Mouse (Mus musculus): Measurements from ENCODE around the gene Sox5.

Gene Sox5

GRCm38 (mm10) chr6:144485578-144485977 lies 296.2 kb downstream of the Sox5 start:
- no peak for DNase-seq (ENCODE audit: low read depth, low spot score)

- DNase-seq (ENCODE audit: low read depth, low spot score) = no peak
Measured at GRCm38 (mm10) chr6:144483166-144483565, 298.6 kb downstream of the Sox5 start.

GRCm38 (mm10) chr6:144480648-144481528 lies 300.9 kb downstream of the Sox5 start:
- no peak for DNase-seq (ENCODE audit: low read depth, low spot score)

- DNase-seq (ENCODE audit: low read depth, low spot score) = no peak
Measured at GRCm38 (mm10) chr6:144479861-144480260, 301.9 kb downstream of the Sox5 start.

- DNase-seq (ENCODE audit: low read depth, low spot score) = no peak
Measured at GRCm38 (mm10) chr6:144477287-144478064, 304.3 kb downstream of the Sox5 start.

GRCm38 (mm10) chr6:144473437-144473836 lies 308.3 kb downstream of the Sox5 start:
- no peak for DNase-seq (ENCODE audit: low read depth, low spot score)

GRCm38 (mm10) chr6:144472089-144472900 lies 309.5 kb downstream of the Sox5 start:
- no peak for DNase-seq (ENCODE audit: low read depth, low spot score)

- DNase-seq (ENCODE audit: low read depth, low spot score) = no peak
Measured at GRCm38 (mm10) chr6:144466711-144467110, 315.1 kb downstream of the Sox5 start.

- DNase-seq (ENCODE audit: low read depth, low spot score) = no peak
Measured at GRCm38 (mm10) chr6:144463691-144464090, 318.1 kb downstream of the Sox5 start.

- DNase-seq (ENCODE audit: low read depth, low spot score) = no peak
Measured at GRCm38 (mm10) chr6:144463274-144463673, 318.5 kb downstream of the Sox5 start.

- no peak for DNase-seq (ENCODE audit: low read depth, low spot score)
Measured at GRCm38 (mm10) chr6:144459486-144459885, 322.3 kb downstream of the Sox5 start.

GRCm38 (mm10) chr6:144457500-144457899 lies 324.3 kb downstream of the Sox5 start:
- DNase-seq (ENCODE audit: low read depth, low spot score) = no peak

- no peak for DNase-seq (ENCODE audit: low read depth, low spot score)
Measured at GRCm38 (mm10) chr6:144454291-144455276, 327.2 kb downstream of the Sox5 start.

GRCm38 (mm10) chr6:144453605-144454004 lies 328.2 kb downstream of the Sox5 start:
- DNase-seq (ENCODE audit: low read depth, low spot score) = no peak

- no peak for DNase-seq (ENCODE audit: low read depth, low spot score)
Measured at GRCm38 (mm10) chr6:144453147-144453546, 328.6 kb downstream of the Sox5 start.

GRCm38 (mm10) chr6:144452200-144452977 lies 329.4 kb downstream of the Sox5 start:
- peak; percentile 79 for DNase-seq (ENCODE audit: low read depth, low spot score)

GRCm38 (mm10) chr6:144451631-144452030 lies 330.1 kb downstream of the Sox5 start:
- no peak for DNase-seq (ENCODE audit: low read depth, low spot score)

GRCm38 (mm10) chr6:144445761-144446373 lies 335.9 kb downstream of the Sox5 start:
- no peak for DNase-seq (ENCODE audit: low read depth, low spot score)

- no peak for DNase-seq (ENCODE audit: low read depth, low spot score)
Measured at GRCm38 (mm10) chr6:144444367-144444766, 337.4 kb downstream of the Sox5 start.

Measured in telencephalon, adult 2 months (tissue).